Mouse (Mus musculus): ENCODE measurements around the gene Gnl3.

Gene Gnl3

GRCm38 (mm10) chr14:31018860-31019291 lies at the start of gene Gnl3, which contains the start of gene Pbrm1:
TSS of gene Gnl3 (minus strand) at chr14:31019152.
TSS of gene Pbrm1 (plus strand) at chr14:31019138.
- DNase-seq (ENCODE audit: low spot score): peak; percentile 93

- DNase-seq (ENCODE audit: low spot score): no peak
Measured at GRCm38 (mm10) chr14:31062277-31062676, 43.3 kb upstream of the Gnl3 start.

GRCm38 (mm10) chr14:31045817-31046216 lies 26.9 kb upstream of the Gnl3 start:
- no peak for DNase-seq (ENCODE audit: low spot score)

GRCm38 (mm10) chr14:31045296-31045695 lies 26.3 kb upstream of the Gnl3 start:
- no peak for DNase-seq (ENCODE audit: low spot score)

- no peak for DNase-seq (ENCODE audit: low spot score)
Measured at GRCm38 (mm10) chr14:31025785-31026184, 6.8 kb upstream of the Gnl3 start.

GRCm38 (mm10) chr14:31022579-31022978 lies 3.6 kb upstream of the Gnl3 start:
- no peak for DNase-seq (ENCODE audit: low spot score)

GRCm38 (mm10) chr14:31019331-31020205 lies 616 bp upstream of the Gnl3 start:
- DNase-seq (ENCODE audit: low spot score): no peak

GRCm38 (mm10) chr14:31017854-31018253 lies 1.1 kb downstream of the Gnl3 start:
- DNase-seq (ENCODE audit: low spot score): no peak

- DNase-seq (ENCODE audit: low spot score): no peak
Measured at GRCm38 (mm10) chr14:31016063-31016462, 2.9 kb downstream of the Gnl3 start.

GRCm38 (mm10) chr14:31013928-31014327 lies 5.0 kb downstream of the Gnl3 start:
- no peak for DNase-seq (ENCODE audit: low spot score)

GRCm38 (mm10) chr14:31011588-31011987 lies 7.4 kb downstream of the Gnl3 start:
- DNase-seq (ENCODE audit: low spot score): no peak

GRCm38 (mm10) chr14:31006779-31007178 lies 12.2 kb downstream of the Gnl3 start:
- no peak for DNase-seq (ENCODE audit: low spot score)

GRCm38 (mm10) chr14:31004527-31004926 lies 14.4 kb downstream of the Gnl3 start:
- no peak for DNase-seq (ENCODE audit: low spot score)

- peak; percentile 47 for DNase-seq (ENCODE audit: low spot score)
Measured at GRCm38 (mm10) chr14:31001307-31002205, 17.4 kb downstream of the Gnl3 start, which contains the start of the genes Glt8d1 and Spcs1. TSS of gene Glt8d1 (plus strand) at chr14:31001400. TSS of gene Spcs1 (minus strand) at chr14:31001672.

GRCm38 (mm10) chr14:31000816-31001306 lies 18.1 kb downstream of the Gnl3 start:
- DNase-seq (ENCODE audit: low spot score): no peak

GRCm38 (mm10) chr14:31000356-31000755 lies 18.6 kb downstream of the Gnl3 start:
- no peak for DNase-seq (ENCODE audit: low spot score)

GRCm38 (mm10) chr14:30996417-30996816 lies 22.5 kb downstream of the Gnl3 start:
- no peak for DNase-seq (ENCODE audit: low spot score)

GRCm38 (mm10) chr14:30976222-30976621 lies 42.7 kb downstream of the Gnl3 start:
- no peak for DNase-seq (ENCODE audit: low spot score)

GRCm38 (mm10) chr14:30974204-30974603 lies 44.7 kb downstream of the Gnl3 start:
- no peak for DNase-seq (ENCODE audit: low spot score)
